Mouse (Mus musculus): ENCODE results near the gene Zmat5. TPM values are rescaled to one million over a fixed set of nuclear protein-coding genes. Genes with fewer than 3 reads are reported as not detected.

Zmat5 gene
- total and polyA plus RNA-seq, 2 experiments from 2014 or later: 28.2 to 43.5 TPM

DNA sequence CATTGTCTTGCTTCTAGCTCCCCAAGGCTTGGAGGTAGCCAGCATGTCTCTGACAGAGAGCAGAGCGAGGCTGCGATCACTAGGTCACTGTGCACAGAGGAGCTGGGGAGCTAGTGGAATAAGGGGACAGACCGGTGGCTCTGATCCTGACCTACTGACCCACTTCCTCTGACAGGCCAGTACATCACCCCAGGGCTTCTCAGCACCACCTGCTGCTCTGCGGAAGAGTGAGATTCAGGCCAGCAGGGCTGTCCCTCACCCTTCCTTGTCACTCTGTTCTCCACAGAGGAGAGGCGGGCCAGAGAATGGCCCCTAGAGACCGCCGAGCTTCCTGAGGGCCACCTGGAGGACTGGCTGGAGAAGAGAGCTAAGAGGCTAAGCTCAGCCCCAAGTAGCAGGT is 27.3 kb downstream of the Zmat5 start:
- no peaks in the 10 kb centered on the region; the same call in 1 of the 2 replicates for H3K36me3 ChIP-seq (ENCODE audit: insufficient read depth, low read length)
- H3K4me1 ChIP-seq (ENCODE audit: insufficient read depth, low read length): no peaks in the 10 kb centered on the region
- no peaks in the 10 kb centered on the region for H3K9me3 ChIP-seq (ENCODE audit: low read length)
- H3K27ac ChIP-seq (ENCODE audit: low read depth, low read length): no peak overlapping the region
- no peaks in the 10 kb centered on the region for H3K27me3 ChIP-seq (ENCODE audit: insufficient read depth, low read length)
- H3K4me3 ChIP-seq (ENCODE audit: low read depth, low read length): no peak overlapping the region
- no peak overlapping the region for H3K9ac ChIP-seq (replicated peaks; ENCODE audit: low read length, poor library complexity, severe bottlenecking)
- H3K4me2 ChIP-seq (ENCODE audit: low read depth, low read length, poor library complexity, severe bottlenecking): no peak overlapping the region
- TF ChIP-seq CTCF (IDR thresholded peaks at IDR 0.05): no peak
- DNase-seq (ENCODE audit: low spot score): no peak
- WGBS: 83% methylated on average over 7 of the region's 7 CpGs
- ATAC-seq (ENCODE audit: low FRiP score): no peak

DNA sequence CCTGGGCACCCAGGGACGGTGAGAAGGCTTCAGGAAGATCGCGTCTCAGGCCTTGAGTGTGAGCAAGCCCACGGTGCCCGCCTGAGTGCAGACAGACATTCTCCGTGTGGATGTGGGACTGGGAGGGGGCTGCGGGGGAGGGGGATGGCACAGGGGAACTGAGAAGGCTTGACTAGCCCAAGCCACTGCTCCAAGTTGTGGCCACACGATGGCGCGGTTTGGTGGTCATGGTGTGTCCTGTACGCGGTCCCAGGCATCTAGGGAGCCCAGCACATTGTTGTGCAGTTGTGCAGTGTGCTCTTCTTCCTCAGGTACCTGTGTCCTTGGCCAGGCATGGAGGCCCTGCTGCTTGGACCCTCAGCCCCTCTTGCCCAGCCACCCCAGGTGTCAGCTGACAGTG is 29.7 kb downstream of the Zmat5 start:
- no peak overlapping the region for H3K4me3 ChIP-seq (ENCODE audit: low read depth, low read length)
- H3K27ac ChIP-seq (ENCODE audit: low read depth, low read length): no peak overlapping the region
- H3K9ac ChIP-seq (replicated peaks; ENCODE audit: low read length, poor library complexity, severe bottlenecking): no peak overlapping the region
- peak; percentile 58 for TF ChIP-seq CTCF (IDR thresholded peaks at IDR 0.05)
- no peak overlapping the region for H3K4me2 ChIP-seq (ENCODE audit: low read depth, low read length, poor library complexity, severe bottlenecking)
- WGBS: 43% methylated on average over 12 of the region's 12 CpGs
- ATAC-seq (ENCODE audit: low FRiP score): no peak
- H3K36me3 ChIP-seq (ENCODE audit: insufficient read depth, low read length): no peaks in the 10 kb centered on the region
- DNase-seq (ENCODE audit: low spot score): peak; percentile 49
- H3K9me3 ChIP-seq (ENCODE audit: low read length): no peaks in the 10 kb centered on the region
- no peaks in the 10 kb centered on the region for H3K27me3 ChIP-seq (ENCODE audit: insufficient read depth, low read length)
- no peaks in the 10 kb centered on the region for H3K4me1 ChIP-seq (ENCODE audit: insufficient read depth, low read length)

DNA sequence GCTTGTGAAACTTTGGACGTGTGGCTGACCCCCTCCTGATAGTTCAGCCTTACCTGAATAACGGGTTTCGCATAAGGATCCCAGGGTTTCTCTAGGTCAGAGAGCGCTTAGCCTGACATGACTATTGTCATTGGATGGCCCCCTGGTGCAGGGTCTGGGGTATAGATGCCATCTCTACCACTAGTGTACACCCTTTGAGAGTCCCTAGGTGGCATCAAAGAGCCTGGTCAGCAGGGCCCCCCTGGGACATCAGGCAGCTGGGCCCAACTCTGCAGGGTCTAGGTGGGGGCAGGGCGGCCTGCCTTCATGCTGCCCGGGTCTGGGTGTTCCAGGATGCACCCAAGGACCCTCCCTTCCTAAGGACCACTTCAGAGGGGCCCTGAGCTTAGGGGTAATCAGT is 31.9 kb downstream of the Zmat5 start:
- TF ChIP-seq CTCF (IDR thresholded peaks at IDR 0.05): peak; percentile 43
- no peaks in the 10 kb centered on the region for H3K36me3 ChIP-seq (ENCODE audit: insufficient read depth, low read length)
- no peak overlapping the region for H3K27ac ChIP-seq (ENCODE audit: low read depth, low read length)
- H3K9me3 ChIP-seq (ENCODE audit: low read length): no peaks in the 10 kb centered on the region
- 50% methylated on average over 6 of the region's 6 CpGs for WGBS
- no peak overlapping the region for H3K4me3 ChIP-seq (ENCODE audit: low read depth, low read length)
- no peaks in the 10 kb centered on the region for H3K4me1 ChIP-seq (ENCODE audit: insufficient read depth, low read length)
- no peaks in the 10 kb centered on the region for H3K27me3 ChIP-seq (ENCODE audit: insufficient read depth, low read length)
- ATAC-seq (ENCODE audit: low FRiP score) (no peak), DNase-seq (ENCODE audit: low spot score) (no peak)
- H3K4me2 ChIP-seq (ENCODE audit: low read depth, low read length, poor library complexity, severe bottlenecking): no peak overlapping the region
- no peak overlapping the region for H3K9ac ChIP-seq (replicated peaks; ENCODE audit: low read length, poor library complexity, severe bottlenecking)

DNA sequence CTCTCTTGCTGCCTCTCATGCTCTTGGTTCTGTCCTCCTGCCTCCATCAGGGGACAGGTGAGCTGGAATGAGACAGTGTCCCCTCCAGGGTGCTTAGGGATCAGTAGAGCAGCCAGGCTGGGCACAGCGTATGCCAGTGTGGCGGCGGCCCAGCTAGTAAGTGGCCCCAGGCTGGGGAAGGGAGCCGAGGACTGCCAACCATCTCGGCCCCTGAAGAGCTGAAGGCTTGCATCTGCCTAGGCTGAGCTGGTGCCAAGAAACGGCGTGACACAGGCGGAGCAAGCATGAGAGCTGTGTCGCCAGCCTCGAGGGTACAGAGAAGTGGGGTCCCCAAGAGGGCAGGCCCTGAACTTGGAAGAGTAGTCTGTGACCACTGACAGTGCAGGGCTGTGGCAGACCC is 33.2 kb downstream of the Zmat5 start:
- H3K27me3 ChIP-seq (ENCODE audit: insufficient read depth, low read length): no peaks in the 10 kb centered on the region; the same call in 1 of the 2 replicates
- TF ChIP-seq CTCF (IDR thresholded peaks at IDR 0.05): no peak
- H3K9ac ChIP-seq (replicated peaks; ENCODE audit: low read length, poor library complexity, severe bottlenecking): no peak overlapping the region
- no peak overlapping the region for H3K4me2 ChIP-seq (ENCODE audit: low read depth, low read length, poor library complexity, severe bottlenecking)
- ATAC-seq (ENCODE audit: low FRiP score) (no peak), DNase-seq (ENCODE audit: low spot score) (peak; percentile 66)
- 74% methylated on average over 10 of the region's 10 CpGs for WGBS
- H3K4me1 ChIP-seq (ENCODE audit: insufficient read depth, low read length): no peaks in the 10 kb centered on the region
- H3K9me3 ChIP-seq (ENCODE audit: low read length): no peaks in the 10 kb centered on the region
- H3K27ac ChIP-seq (ENCODE audit: low read depth, low read length): no peak overlapping the region
- H3K4me3 ChIP-seq (ENCODE audit: low read depth, low read length): no peak overlapping the region
- H3K36me3 ChIP-seq (ENCODE audit: insufficient read depth, low read length): no peaks in the 10 kb centered on the region

DNA sequence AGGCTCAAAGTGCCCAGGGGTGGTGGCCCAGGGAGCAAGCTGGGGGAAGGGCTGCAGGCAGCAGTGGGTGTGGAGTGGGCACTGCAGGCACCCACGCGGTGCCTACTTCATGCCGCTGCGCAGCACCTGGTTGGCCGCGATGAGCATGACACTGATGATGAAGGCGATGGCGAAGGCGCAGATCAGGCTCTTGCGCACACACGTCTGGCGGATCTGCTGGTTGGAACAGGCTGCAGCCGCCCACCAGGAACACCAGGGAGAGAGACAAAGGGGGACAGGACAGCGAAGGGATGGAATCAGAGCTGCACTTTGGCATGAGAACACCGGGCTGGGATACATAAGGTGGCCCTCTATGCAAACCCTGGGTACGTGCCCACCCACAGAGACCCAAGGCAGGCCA is 34.2 kb downstream of the Zmat5 start:
- H3K4me1 ChIP-seq (ENCODE audit: insufficient read depth, low read length): no peaks in the 10 kb centered on the region
- no peak for TF ChIP-seq CTCF (IDR thresholded peaks at IDR 0.05)

DNA sequence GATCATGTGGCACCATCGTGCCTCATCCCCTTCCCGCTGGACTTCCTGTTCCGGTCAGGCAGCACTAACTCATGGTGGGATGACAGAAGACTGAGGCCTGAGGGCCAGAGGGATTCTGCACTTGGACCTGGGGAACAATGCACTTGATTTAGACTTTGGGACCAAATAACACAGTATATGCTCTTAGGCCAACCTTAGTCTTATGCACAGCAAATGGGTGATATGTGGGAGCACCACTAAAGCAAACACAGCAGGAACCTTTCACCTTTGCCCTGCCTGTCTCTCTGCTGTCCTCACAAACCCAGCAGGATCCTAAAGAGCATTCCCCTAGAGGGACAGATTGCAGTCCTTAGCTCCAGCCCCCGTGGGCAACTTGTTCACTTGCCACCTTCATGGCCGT is 36.3 kb downstream of the Zmat5 start:
- Histone ChIP-seq H3K27ac (ENCODE audit: low read depth, low read length) (no peak overlapping the region), H3K9me3 (ENCODE audit: low read length) (no peaks in the 10 kb centered on the region), H3K4me2 (ENCODE audit: low read depth, low read length, poor library complexity, severe bottlenecking) (no peak overlapping the region), H3K4me1 (ENCODE audit: insufficient read depth, low read length) (no peaks in the 10 kb centered on the region), H3K9ac (replicated peaks; ENCODE audit: low read length, poor library complexity, severe bottlenecking) (no peak overlapping the region), H3K27me3 (ENCODE audit: insufficient read depth, low read length) (peaks cover 15% of the 10 kb centered on the region; the same call in 1 of the 2 replicates), H3K36me3 (ENCODE audit: insufficient read depth, low read length) (no peaks in the 10 kb centered on the region), H3K4me3 (ENCODE audit: low read depth, low read length) (no peak overlapping the region)
- DNase-seq (ENCODE audit: low spot score) (no peak), ATAC-seq (ENCODE audit: low FRiP score) (no peak)
- 75% methylated on average over 5 of the region's 5 CpGs for WGBS
- no peak for TF ChIP-seq CTCF (IDR thresholded peaks at IDR 0.05)

More for the DNA sequence above, 34.2 kb downstream of the Zmat5 start:
- Histone ChIP-seq H3K27ac (ENCODE audit: low read depth, low read length) (no peak overlapping the region), H3K4me2 (ENCODE audit: low read depth, low read length, poor library complexity, severe bottlenecking) (no peak overlapping the region), H3K9ac (replicated peaks; ENCODE audit: low read length, poor library complexity, severe bottlenecking) (no peak overlapping the region), H3K27me3 (ENCODE audit: insufficient read depth, low read length) (no peaks in the 10 kb centered on the region; the same call in 1 of the 2 replicates), H3K9me3 (ENCODE audit: low read length) (no peaks in the 10 kb centered on the region), H3K36me3 (ENCODE audit: insufficient read depth, low read length) (no peaks in the 10 kb centered on the region), H3K4me3 (ENCODE audit: low read depth, low read length) (no peak overlapping the region)
- 91% methylated on average over 16 of the region's 16 CpGs for WGBS
- ATAC-seq (ENCODE audit: low FRiP score) (no peak), DNase-seq (ENCODE audit: low spot score) (no peak)
